Mouse (Mus musculus) retina, postnatal 7 days (tissue): Measurements from ENCODE around the gene Dctn1.

Source experiments
- DNase-seq: peaks from one replicate; pipeline ENCODE4 v3.0.0-alpha.2; 2012; ENCODE audit warnings: low read depth, low spot score

Dctn1 gene

DNA sequence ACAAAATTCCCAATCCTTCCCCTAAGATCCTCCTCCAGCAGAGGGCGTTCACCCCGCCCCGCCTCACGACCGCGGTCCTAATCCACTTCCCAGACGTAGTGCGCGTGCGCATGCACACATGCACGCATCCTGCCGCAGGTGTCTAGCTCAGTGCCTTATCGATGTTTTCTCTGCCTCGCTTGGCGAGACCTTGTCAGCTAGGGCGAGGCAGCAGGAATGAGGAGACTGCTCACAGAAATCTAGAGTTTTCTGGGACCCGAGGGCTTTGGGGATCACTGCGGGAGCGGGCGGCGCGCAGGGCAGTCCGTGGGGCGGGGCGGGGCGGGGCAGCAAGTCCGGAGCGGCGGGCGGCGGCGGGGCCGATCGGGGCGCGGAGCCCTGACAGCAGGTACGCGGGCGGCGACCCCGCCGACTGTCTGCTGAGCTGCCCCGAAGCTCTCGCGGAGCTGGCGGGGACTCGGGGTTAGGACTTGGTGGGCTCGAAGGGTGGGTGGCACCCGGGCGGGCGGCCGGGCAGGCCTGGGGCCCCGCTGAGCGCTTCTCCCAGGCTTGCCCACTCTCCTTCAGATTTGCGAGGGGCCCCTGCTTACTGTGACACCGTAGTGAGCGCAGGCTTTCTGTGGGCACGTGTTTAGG is at the start of gene Dctn1:
TSS of gene Dctn1 (plus strand) at position 314 of the 636 bp plus-strand sequence.
- DNase-seq, result peak; percentile 92

DNA sequence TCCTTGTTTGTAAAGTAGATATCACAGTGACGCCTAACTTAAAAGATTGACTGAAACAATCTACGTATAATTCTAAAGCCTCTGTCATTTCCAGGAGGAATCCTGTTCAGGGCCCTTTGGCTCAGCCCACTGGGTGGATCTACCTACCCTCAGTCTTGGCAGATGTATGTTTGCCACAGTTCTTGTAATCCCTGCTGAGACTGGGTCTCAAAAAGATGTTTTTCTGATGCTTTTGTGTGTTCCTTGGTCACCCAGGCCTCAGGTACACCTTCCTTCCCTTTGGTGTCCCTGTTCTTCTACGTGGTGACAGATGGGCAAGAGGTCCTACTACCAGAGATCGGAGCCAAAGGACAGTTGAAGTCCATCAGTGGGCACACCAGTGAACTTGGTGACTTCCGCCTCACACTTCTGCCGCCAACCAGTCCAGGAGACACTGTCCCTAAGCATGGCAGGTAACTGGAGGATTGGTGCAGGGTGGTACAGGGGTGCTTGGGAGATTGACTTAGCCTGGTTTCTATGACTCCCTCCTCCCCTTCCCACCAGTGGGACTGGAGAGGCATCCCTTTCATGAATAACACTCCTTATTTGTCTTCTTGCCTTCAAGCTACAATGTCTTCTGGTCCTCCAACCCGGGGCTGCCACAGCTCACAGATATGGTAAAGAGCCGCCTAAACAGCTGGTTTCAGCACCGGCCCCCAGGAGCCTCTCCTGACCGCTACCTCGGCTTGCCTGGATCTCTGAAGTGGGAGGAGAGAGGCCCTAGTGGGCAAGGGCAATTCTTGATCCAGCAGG is 49.2 kb upstream of the Dctn1 start:
- no peak for DNase-seq

DNA sequence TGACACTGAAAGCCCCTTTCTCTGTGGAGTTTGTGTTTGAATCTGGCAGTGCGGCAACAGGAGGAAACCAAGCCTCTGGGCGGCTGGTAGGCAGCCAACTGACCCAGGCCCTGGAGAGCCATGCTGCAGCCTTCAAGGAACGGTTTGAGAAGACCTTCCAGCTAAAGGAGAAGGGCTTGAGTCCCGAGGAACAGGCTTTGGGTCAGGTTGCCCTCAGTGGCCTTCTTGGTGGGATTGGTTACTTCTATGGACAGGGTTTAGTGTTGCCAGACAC is 48.6 kb upstream of the Dctn1 start:
- DNase-seq, result no peak

DNA sequence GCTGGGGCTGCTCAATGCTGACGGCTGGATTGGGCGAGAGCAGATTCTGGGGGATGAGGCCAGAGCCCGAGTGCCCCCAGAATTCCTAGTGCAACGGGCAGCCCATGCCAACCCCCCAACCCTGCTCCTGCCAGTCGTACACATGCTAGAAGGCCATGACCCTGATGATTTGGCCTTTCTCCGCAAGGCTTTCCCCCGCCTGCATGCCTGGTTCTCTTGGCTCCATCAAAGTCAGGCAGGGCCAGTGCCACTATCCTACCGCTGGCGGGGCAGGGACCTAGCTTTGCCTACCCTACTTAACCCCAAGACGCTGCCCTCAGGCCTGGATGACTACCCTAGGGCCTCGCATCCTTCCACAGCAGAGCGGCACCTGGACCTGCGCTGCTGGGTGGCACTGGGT is 48.1 kb upstream of the Dctn1 start:
- DNase-seq, result no peak

DNA sequence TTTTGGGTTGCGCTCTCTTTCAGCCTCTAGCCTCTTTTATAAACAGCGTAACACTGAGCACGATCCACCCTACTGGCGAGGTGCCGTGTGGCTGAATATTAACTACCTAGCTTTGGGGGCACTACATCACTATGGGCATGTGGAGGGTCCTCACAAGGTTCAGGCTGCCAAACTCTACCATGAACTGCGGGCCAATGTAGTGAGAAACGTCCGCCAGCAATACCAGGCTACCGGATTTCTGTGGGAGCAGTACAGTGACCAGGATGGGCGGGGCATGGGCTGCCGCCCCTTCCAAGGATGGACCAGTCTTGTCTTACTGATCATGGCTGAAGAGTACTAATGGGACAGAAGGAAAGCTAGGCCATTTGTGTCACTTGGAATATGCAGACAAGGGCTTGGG is 47.4 kb upstream of the Dctn1 start:
- no peak for DNase-seq

DNA sequence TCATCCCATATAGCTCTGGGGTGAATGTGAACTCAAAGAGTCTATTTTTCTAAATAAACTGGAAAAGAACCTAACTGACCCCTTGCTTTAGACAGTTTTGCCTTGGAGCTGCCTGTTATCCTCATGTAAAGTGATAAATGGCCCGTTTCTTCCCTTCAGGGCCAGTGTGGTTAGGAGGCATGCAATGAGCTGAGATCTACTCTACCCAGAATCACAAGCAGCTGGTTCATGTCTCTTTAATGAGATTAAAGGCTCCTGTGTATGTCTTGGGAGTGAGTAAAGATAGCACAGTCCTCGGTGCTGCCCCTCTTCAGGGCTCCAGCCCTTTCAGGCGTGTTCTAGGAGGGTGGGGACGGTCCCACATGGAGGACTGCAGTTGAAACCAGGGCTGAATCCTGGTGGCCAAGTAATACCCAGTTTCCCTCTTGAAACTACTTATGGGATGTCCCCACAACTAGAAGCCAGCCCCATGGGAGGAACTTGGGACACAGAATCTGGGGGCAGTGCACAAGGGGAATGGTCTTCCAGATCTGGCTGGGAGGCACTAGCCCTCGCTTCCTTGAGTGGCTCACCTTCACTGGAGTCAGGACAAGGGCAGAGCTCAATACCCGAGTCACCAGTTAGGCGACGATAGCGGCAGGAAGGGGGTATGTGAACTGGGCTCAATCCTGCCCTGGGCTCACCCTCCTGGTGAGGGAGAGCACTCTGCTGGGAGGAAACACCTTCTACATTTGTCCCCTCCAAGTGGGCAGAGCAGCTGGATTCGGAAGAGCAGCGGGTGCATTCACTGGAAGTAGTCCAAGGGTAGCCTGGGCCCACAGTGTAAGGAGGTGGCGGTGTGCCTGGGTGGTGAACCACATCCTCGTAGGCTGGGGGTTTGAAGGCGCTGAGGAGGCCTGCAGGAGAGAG is 46.6 kb upstream of the Dctn1 start:
- DNase-seq, result no peak

DNA sequence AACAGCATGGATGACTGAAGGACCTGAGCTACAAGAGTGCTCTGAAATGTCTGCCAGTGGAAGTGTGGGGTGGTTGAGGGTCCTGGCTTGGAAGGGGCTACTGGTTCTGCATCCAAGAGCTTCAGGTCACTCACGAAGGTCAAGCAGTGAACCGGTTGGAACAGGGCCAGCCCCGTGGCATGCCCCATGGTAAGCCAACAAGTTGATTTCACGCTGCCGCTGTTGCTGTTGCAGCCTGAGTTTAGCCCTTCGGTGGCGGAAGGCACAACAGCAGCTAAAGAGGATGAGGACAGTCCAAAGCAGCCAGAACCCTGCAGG is 46.0 kb upstream of the Dctn1 start:
- no peak for DNase-seq

DNA sequence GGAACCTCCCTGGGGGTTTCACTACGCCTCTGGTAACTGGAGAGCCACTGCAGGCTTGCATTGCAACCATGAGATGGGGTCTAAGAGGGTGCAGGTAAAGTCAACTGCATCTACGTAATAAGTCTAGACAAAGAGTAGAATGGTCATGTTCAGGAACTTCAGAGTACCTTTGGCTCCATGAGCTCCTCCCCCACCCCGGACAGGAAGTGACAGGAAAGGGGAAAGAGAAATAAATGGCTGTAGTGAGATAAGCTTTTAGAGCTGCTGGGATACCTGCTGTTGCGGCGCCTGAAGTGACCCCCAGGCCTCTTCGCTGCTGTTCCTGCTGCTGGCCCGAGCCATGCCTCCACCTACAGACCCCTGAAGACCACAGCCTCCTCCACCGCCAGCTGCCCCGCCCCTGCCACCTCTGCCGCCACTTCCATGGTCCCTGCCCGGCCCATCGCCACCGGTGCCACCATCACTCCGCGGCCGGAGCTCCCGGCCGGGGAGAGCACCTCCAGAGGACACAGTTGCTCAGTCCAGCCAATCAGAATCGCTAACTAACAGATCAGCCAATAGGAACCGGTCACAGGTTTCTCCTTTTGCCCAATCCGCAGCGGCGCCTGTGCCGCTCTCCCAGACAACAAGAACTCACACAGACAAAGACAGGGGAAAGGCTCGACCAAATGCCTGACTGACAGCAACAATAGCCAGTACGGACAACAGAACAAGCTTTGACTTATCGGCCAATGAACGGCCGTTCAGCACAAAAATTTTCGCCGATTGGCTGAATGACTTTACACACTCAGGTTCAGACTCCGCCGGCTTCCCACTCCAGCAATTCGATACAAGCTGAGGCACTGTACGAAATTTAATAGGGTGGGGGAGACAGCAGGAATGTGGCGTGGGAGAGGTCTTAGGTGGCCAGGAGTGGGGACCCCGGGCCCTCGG is 44.5 kb upstream of the Dctn1 start, which contains the start of gene Wbp1:
TSS of gene Wbp1 (minus strand) at position 630 of the 933 bp plus-strand sequence.
- peak; percentile 97 for DNase-seq

DNA sequence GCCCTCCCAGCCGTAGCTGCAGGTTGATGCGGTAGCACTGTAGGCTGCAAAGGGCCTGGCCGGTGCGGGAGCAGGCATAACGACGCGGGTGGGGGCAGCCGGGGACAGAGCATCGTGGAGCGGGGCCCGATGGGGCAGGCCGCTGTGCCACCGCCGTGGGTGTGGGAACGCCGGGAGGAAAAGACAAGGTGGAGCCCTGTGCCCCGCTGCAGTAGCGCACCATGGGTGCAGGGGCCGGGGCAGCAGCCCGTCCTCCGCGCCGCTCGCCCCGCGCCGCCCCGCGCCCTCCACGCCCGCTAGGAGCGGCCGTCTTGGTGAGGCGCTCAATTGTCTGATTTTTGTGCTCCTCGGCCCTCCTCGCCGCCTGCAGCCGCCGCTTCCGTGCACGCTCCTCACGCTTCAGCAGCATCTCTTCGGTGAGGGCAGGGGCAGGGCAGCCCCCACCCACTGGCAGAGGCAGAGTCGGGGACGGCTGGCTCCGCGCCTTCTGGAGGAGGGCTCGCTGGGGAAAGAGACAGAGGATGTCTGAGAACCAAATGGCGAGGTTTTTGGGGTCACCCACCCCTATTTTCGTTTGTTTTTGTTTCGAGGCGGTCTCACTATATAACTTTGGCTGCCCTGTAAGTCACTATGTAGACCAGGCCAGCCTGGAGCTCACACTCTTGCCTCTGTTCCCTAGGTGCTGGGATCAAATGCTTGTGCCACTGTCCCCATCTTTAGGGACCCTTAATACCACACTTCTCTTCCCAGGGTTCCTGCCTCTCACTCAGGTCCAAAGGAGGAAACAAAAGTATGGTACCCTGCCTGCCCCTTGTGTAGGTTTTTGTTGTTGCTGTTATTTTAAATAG is 43.6 kb upstream of the Dctn1 start:
- DNase-seq, result no peak

DNA sequence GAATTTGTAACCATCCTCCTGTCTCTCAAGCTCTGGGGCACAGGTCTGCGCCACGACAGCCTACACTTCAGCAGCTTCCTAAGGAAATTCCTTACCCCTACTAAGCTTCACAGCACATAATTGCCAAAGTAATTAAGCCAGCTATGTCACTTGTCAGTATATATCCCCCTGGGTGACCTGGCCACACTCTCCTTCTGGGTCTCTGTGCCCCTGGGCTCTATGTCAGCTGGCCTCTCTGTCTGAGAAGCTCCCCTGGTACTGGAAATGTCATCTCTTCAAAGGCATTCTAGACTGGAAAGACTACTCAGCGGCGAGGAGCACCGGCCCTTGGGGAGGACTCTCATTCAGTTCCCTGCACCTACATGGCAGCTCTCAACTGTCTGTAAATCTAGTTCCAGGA is 42.8 kb upstream of the Dctn1 start:
- no peak for DNase-seq

DNA sequence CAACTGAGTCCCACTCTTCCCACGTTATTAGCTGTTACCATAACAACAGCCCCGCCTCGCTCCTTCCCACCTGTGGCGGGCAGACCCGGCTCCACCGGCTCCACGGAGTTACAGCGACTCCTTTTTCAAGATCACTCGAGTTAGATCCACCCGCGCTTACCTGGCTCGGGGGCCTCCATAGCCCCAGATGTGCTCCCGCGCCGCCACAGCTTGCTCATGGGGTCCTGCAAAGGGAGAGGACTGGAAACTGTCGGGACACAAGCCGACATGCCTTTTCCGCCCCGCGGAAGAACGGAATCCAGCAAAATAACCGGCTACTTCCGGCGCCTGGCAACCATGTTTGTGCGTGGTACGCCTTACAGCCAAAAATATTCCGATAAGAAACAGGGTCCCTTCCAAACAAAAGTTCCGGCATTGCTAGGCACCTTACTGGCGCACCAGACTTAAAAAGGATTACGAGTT is 40.8 kb upstream of the Dctn1 start:
- DNase-seq, result peak; percentile 94

DNA sequence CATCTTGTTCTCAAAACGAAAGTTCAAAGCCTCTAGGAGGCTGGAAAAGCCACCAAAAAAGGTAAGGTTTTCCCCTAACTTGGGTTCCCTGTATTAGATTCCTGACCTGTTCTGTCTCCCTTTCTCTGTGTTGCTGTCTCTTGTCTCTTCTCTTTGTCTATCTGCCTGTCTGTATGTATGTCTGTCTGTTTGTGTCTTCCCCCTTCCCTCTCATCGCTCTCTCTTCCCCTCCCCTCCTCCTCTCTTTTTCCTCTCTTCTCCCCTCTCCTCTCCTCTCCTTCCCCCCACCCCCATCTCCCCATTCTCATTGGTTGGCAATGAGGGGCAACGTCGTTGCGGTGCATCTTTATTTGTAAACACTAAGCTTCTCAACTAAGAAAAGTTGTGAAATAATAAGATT is 40.4 kb upstream of the Dctn1 start, which contains the start of gene Ino80b:
TSS of gene Ino80b (minus strand) at position 101 of the 400 bp plus-strand sequence.
- DNase-seq, result no peak

DNA sequence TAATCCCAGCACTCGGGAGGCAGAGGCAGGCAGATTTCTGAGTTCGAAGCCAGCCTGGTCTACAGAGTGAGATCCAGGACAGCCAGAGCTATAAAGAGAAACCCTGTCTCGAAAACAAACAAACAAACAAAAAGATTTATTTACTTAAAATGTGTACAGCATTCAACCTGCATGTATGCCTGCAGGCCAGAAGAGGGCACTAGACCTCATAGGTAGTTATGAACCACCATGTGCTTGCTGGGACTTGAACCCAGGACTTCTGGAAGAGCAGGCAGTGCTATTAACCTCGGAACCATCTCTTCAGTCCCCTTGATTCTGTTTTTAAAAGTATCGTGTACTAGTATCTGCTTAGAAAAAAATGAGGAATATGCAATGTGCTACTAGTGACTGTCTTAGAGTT is 38.3 kb upstream of the Dctn1 start:
- DNase-seq, result no peak

DNA sequence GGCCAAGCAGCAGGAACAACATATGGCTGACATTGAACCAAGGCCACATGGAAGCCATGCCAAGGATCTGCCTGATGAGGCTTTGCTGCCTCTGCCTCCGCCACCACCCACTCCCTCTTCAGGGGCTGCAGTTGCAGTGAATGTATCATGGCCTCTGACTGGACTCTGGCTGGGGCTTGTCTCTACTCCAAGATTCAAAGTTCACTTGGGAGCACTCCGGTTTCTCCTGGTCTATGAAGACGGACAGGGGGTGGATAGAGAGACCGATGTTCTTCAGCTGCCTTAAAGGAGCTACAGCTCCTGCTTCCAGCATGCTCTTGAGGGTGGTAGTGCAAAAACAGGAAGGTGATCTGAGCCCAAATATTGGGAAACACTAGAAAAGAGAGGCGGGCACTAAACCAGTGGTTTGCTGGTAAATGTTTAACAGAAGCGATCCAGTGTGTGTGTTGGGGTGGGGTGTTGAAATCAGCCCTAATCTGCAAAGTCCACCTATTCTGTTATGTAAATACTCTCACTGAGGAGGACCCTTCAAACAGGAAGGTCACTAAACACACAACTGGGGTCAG is 34.2 kb upstream of the Dctn1 start:
- DNase-seq, result no peak

DNA sequence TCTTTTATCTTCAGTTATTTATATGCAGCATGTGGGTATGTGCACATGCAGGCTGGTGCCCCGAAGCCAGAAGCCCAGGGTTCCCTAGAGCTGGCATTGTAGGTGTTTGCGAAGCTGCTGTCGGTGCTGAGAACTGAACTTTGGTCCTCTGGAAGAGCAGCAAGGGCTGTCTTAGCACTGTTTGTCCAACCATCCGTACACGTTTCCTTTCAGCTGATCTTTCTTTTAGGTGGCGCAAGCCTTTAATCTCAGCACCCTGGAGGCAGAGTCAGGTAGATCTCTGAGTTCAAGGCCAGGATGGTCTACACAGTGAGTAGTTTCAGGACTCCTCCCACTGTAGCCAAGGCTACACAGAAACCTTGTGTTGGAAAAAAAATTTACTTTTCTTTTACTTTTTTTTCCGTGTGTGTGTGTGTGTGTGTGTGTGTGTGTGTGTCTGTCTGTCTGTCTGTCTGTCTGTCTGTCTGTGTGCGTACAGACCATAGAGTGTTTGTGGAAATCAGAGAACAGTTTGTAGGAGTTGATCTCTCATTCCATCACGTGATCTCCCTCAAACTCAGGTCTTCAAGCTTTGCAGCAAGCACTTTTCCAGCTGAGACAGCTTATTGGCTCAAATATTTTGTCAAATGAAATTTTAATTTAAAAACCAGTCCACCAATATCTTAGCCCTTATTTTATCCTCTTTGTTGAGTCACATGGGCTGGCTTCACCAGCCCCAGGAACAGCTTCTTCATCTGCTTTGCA is 33.4 kb upstream of the Dctn1 start:
- DNase-seq, result no peak

DNA sequence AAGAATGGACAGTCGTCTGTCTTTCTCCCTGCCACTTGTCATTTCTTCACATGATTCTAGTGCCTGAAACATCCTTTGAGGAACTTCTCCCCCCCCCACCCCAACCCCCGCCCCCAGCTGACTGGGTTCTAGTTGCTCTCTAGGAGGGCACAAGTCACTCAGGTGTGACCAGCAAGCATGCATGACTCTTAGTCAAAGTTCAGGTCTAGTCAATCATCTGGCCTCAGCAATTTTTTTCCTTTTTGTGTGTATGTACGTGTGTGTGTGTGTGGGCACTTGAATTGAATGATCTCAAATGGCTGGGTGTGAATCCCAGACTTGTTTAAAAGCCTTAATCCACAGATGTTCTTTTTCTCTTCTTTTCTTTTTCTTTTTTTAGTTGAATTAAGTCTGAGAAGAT is 31.5 kb upstream of the Dctn1 start:
- DNase-seq, result no peak

DNA sequence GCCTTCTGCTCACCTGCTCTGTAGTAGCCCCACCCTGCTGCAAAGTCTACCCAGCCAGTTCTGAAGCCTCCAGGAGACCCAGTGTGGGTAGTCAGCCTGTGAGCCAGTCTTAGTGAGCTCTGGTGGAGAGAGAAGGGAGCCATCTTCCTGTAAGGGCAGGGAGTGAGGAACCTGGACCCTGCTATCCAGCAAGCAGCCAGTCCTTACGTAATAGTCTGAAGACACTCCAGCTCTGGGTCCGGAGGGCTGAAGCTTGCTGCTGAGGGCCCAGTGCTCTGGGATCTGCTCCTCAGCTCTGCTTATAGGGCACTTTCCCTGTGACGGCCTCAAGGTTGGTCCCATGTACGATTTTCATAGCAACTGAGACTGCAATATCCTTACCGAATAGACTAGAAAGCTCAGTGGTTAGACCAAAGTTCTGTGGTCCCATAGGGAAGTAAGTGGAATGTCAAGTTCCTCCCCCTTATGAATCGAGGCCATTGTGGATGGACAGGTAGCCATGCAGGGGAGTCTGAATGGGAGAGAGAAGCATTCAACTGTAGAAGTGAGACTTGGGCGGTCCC is 30.7 kb upstream of the Dctn1 start, which contains the start of gene Rtkn:
TSS of gene Rtkn (plus strand) at position 513 of the 563 bp plus-strand sequence.
- DNase-seq, result no peak

DNA sequence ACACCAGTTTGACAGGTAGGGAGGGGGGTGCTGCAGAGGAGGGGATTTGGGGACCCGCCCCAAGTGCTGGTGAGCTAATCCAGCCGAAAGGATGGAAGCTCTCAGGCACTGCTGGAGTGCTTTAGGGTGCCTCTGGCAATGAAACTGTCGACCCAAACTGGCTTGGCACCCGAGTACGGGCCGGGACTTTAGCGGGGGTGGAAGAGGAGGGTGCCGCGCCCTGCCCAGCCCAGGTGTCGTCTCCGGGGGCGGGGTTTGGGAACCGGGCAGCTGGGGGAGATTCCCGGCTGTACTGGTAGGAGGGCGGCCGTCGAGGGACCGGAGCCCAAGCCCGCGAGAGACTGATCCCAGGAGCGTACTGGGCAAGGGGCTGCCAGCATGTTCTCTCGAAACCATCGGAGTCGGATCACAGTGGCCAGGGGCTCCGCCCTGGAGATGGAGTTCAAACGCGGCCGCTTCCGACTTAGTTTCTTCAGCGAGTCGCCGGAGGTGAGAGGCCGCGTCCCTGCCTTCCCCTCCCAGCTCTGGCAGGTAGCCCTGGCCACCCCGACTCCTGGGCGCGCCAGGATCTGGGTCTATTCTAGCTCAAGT is 30.1 kb upstream of the Dctn1 start:
- DNase-seq, result no peak
